Mouse (Mus musculus) hindbrain, embryonic 12.5 days (tissue): Measurements from ENCODE around the gene Tlk1. TPM values are rescaled to one million over a fixed set of nuclear protein-coding genes. Genes with fewer than 3 reads are reported as not detected.

Experiments used
- ATAC-seq: fragments of 200-750 bp; cut with Nextera tagmentation; 2 replicates; pipeline ENCODE4 v1.8.0; 2017; ENCODE audit warnings: moderate TSS enrichment; ENCODE audit not compliant: low FRiP score
- H3K27ac ChIP-seq: fragments of 300-500 bp; sonication (generic); 2 replicates; pipeline ENCODE4 v1.5.1; 2016; ENCODE audit warnings: mild to moderate bottlenecking
- H3K27me3 ChIP-seq: fragments of 300-500 bp; sonication (generic); 2 replicates; pipeline ENCODE4 v1.6.1; 2016; ENCODE audit warnings: mild to moderate bottlenecking
- H3K36me3 ChIP-seq: fragments of 300-500 bp; sonication (generic); 2 replicates; pipeline ENCODE4 v1.6.1; 2016; ENCODE audit warnings: mild to moderate bottlenecking
- H3K4me1 ChIP-seq: fragments of 300-500 bp; sonication (generic); 2 replicates; pipeline ENCODE4 v1.6.1; 2016
- H3K4me2 ChIP-seq: fragments of 300-500 bp; sonication (generic); replicated peaks from 2 replicates; pipeline ENCODE4 v1.6.1; 2016; ENCODE audit warnings: mild to moderate bottlenecking
- H3K4me3 ChIP-seq: fragments of 300-500 bp; sonication (generic); 2 replicates; pipeline ENCODE4 v1.5.1; 2016; ENCODE audit warnings: mild to moderate bottlenecking
- H3K9ac ChIP-seq: fragments of 300-500 bp; sonication (generic); 2 replicates; pipeline ENCODE4 v1.6.1; 2016; ENCODE audit warnings: mild to moderate bottlenecking, moderate library complexity
- H3K9me3 ChIP-seq: fragments of 300-500 bp; sonication (generic); replicated peaks from 2 replicates; pipeline ENCODE4 v1.6.1; 2016; ENCODE audit warnings: mild to moderate bottlenecking
- WGBS: fragments of 180-500 bp; shearing (Covaris S2); methylation state at CpG from one replicate; pipeline ENCODE4 v1.1.7; 2016; 5-methylcytosine and 5-hydroxymethylcytosine counted together
- polyA plus RNA-seq: library from polyadenylated mRNA; unstranded; fragments of >200 nt; fragmentation: Nextera tagmentation; extraction: Ambion mirVana; gene quantifications from 2 replicates; pipeline ENCODE4 v1.2.1, GENCODE M21; 2016

Gene Tlk1
- polyA plus RNA-seq, 1 experiment from 2014 or later: 41.1 TPM

GRCm38 (mm10) chr2:70708986-70709730, 116.4 kb downstream of the Tlk1 start:
- no peak overlapping the region for H3K4me2 ChIP-seq
- H3K36me3 ChIP-seq: peaks cover 28% of the 10 kb centered on the region
- no peak overlapping the region for H3K9ac ChIP-seq
- WGBS: 83% methylated on average over 13 of the region's 13 CpGs
- H3K4me1 ChIP-seq: peaks cover 5% of the 10 kb centered on the region
- H3K27ac ChIP-seq: no peak overlapping the region
- no peaks in the 10 kb centered on the region for H3K27me3 ChIP-seq
- H3K9me3 ChIP-seq: no peaks in the 10 kb centered on the region
- no peak for ATAC-seq
- H3K4me3 ChIP-seq: no peak overlapping the region

- Histone ChIP-seq H3K27ac (no peak overlapping the region), H3K36me3 (no peaks in the 10 kb centered on the region), H3K4me3 (no peak overlapping the region), H3K27me3 (no peaks in the 10 kb centered on the region), H3K4me1 (peaks cover 5% of the 10 kb centered on the region), H3K9me3 (no peaks in the 10 kb centered on the region), H3K4me2 (no peak overlapping the region), H3K9ac (no peak overlapping the region)
- no peak for ATAC-seq
- 40% methylated on average over 5 of the region's 5 CpGs for WGBS
Observed at GRCm38 (mm10) chr2:70702403-70702802, 123.1 kb downstream of the Tlk1 start.

- no peaks in the 10 kb centered on the region for H3K27me3 ChIP-seq
- WGBS: 60% methylated on average over 9 of the region's 9 CpGs
- peaks cover 5% of the 10 kb centered on the region for H3K4me1 ChIP-seq
- H3K4me3 ChIP-seq: no peak overlapping the region
- no peak overlapping the region for H3K4me2 ChIP-seq
- no peak for ATAC-seq
- H3K36me3 ChIP-seq: no peaks in the 10 kb centered on the region
- no peaks in the 10 kb centered on the region for H3K9me3 ChIP-seq
- no peak overlapping the region for H3K9ac ChIP-seq
- no peak overlapping the region for H3K27ac ChIP-seq
Observed at GRCm38 (mm10) chr2:70701571-70701970, 124.0 kb downstream of the Tlk1 start.

- 92% methylated on average over 3 of the region's 3 CpGs for WGBS
- Histone ChIP-seq H3K9ac (no peak overlapping the region), H3K4me3 (no peak overlapping the region)
Observed at GRCm38 (mm10) chr2:70700851-70701250, 124.7 kb downstream of the Tlk1 start.

GRCm38 (mm10) chr2:70695712-70696111, 129.8 kb downstream of the Tlk1 start:
- no peaks in the 10 kb centered on the region for H3K4me1 ChIP-seq
- 90% methylated on average over 10 of the region's 10 CpGs for WGBS
- H3K9me3 ChIP-seq: no peaks in the 10 kb centered on the region
- no peak overlapping the region for H3K27ac ChIP-seq
- no peak overlapping the region for H3K9ac ChIP-seq
- no peak overlapping the region for H3K4me2 ChIP-seq
- no peak overlapping the region for H3K4me3 ChIP-seq
- peaks cover 16% of the 10 kb centered on the region for H3K36me3 ChIP-seq
- no peaks in the 10 kb centered on the region for H3K27me3 ChIP-seq
- no peak for ATAC-seq

More at GRCm38 (mm10) chr2:70700851-70701250, 124.7 kb downstream of the Tlk1 start:
- Histone ChIP-seq H3K27me3 (no peaks in the 10 kb centered on the region), H3K4me1 (peaks cover 5% of the 10 kb centered on the region), H3K9me3 (no peaks in the 10 kb centered on the region), H3K36me3 (no peaks in the 10 kb centered on the region), H3K4me2 (no peak overlapping the region), H3K27ac (no peak overlapping the region)
- no peak for ATAC-seq

- Histone ChIP-seq H3K9me3 (no peaks in the 10 kb centered on the region), H3K4me2 (no peak overlapping the region), H3K9ac (no peak overlapping the region), H3K4me3 (no peak overlapping the region), H3K4me1 (no peaks in the 10 kb centered on the region), H3K36me3 (peaks cover 70% of the 10 kb centered on the region), H3K27ac (no peak overlapping the region), H3K27me3 (no peaks in the 10 kb centered on the region)
- WGBS: 89% methylated on average over 11 of the region's 11 CpGs
- ATAC-seq: no peak
Observed at GRCm38 (mm10) chr2:70690195-70690594, 135.3 kb downstream of the Tlk1 start.

GRCm38 (mm10) chr2:70688454-70689078, 137.0 kb downstream of the Tlk1 start:
- no peak overlapping the region for H3K4me2 ChIP-seq
- no peaks in the 10 kb centered on the region for H3K9me3 ChIP-seq
- no peak overlapping the region for H3K4me3 ChIP-seq
- H3K9ac ChIP-seq: no peak overlapping the region
- no peak overlapping the region for H3K27ac ChIP-seq
- no peaks in the 10 kb centered on the region for H3K4me1 ChIP-seq
- no peaks in the 10 kb centered on the region for H3K27me3 ChIP-seq
- H3K36me3 ChIP-seq: peaks cover 85% of the 10 kb centered on the region
- 93% methylated on average over 21 of the region's 21 CpGs for WGBS
- ATAC-seq: no peak

GRCm38 (mm10) chr2:70682324-70682723, 143.2 kb downstream of the Tlk1 start:
- Histone ChIP-seq H3K4me3 (no peak overlapping the region), H3K27me3 (no peaks in the 10 kb centered on the region), H3K27ac (no peak overlapping the region), H3K4me2 (no peak overlapping the region), H3K36me3 (peaks cover 83% of the 10 kb centered on the region), H3K4me1 (no peaks in the 10 kb centered on the region), H3K9ac (no peak overlapping the region), H3K9me3 (no peaks in the 10 kb centered on the region)
- ATAC-seq: no peak
- 88% methylated on average over 2 of the region's 2 CpGs for WGBS

- 88% methylated on average over 7 of the region's 7 CpGs for WGBS
- Histone ChIP-seq H3K4me1 (0 out of 2 replicates have a peak, but pooled peaks cover 2% of the 10 kb centered on the region), H3K4me3 (no peak overlapping the region), H3K9ac (no peak overlapping the region), H3K9me3 (no peaks in the 10 kb centered on the region), H3K36me3 (peaks cover 8% of the 10 kb centered on the region), H3K27ac (no peak overlapping the region), H3K27me3 (no peaks in the 10 kb centered on the region), H3K4me2 (no peak overlapping the region)
- ATAC-seq: no peak
Observed at GRCm38 (mm10) chr2:70673445-70674126, 151.9 kb downstream of the Tlk1 start.

GRCm38 (mm10) chr2:70672476-70672875, 153.1 kb downstream of the Tlk1 start:
- no peak overlapping the region for H3K4me3 ChIP-seq
- no peak overlapping the region for H3K27ac ChIP-seq
- no peak overlapping the region for H3K9ac ChIP-seq
- WGBS: 87% methylated on average over 2 of the region's 2 CpGs
- ATAC-seq: no peak
- no peaks in the 10 kb centered on the region for H3K36me3 ChIP-seq
- no peak overlapping the region for H3K4me2 ChIP-seq
- H3K27me3 ChIP-seq: no peaks in the 10 kb centered on the region
- H3K9me3 ChIP-seq: no peaks in the 10 kb centered on the region
- 0 out of 2 replicates have a peak, but pooled peaks cover 2% of the 10 kb centered on the region for H3K4me1 ChIP-seq

GRCm38 (mm10) chr2:70669896-70670295, 155.6 kb downstream of the Tlk1 start:
- Histone ChIP-seq H3K4me3 (no peak overlapping the region), H3K4me1 (no peaks in the 10 kb centered on the region), H3K4me2 (no peak overlapping the region), H3K9ac (no peak overlapping the region), H3K27ac (no peak overlapping the region), H3K9me3 (no peaks in the 10 kb centered on the region), H3K27me3 (no peaks in the 10 kb centered on the region), H3K36me3 (no peaks in the 10 kb centered on the region)
- ATAC-seq: no peak
- WGBS: 74% methylated on average over 2 of the region's 2 CpGs

- Histone ChIP-seq H3K36me3 (no peaks in the 10 kb centered on the region), H3K27ac (no peak overlapping the region), H3K9me3 (no peaks in the 10 kb centered on the region), H3K4me3 (no peak overlapping the region), H3K4me1 (no peaks in the 10 kb centered on the region), H3K4me2 (no peak overlapping the region), H3K27me3 (no peaks in the 10 kb centered on the region), H3K9ac (no peak overlapping the region)
- no peak for ATAC-seq
- WGBS: 88% methylated on average over 2 of the region's 2 CpGs
Observed at GRCm38 (mm10) chr2:70669241-70669640, 156.3 kb downstream of the Tlk1 start.
